Comparison of ENCODE assay signal across 23 mouse cellular contexts in the genomic region with DNA sequence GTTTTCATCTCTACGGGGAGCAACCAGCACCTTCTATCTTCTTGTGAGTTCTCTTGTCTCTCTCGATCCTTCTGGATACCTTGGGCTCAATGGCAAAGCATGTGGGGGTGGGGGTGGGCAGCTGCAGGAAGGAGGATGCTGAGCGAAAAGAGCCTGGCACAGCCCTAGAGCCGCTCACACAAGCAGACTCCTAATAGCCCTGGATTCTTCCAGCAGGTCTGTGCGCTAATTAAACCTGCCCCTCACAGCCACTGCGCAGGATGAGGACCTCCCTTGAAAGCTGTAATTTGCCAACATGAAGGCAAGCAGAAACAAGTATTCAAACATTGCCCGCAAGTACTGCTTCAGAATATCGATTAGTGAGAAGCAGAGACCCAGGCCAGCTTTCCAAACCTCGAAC. TPM values are rescaled to one million over a fixed set of nuclear protein-coding genes. Genes with fewer than 3 reads are reported as not detected.
DNase-seq lines count a peak whose midpoint lies in the region; ATAC-seq and TF ChIP-seq lines count a peak whose summit lies in the region.
"Had no signal": no experiment of that assay in that cellular context is flagged by ENCODE, and none has a peak within 500 bp of the region (broad histone marks: within the 10 kb centered on the region; RNA-seq: fewer than 3 reads in every experiment).

No protein-coding gene starts in this region.

- no peak for TF ChIP-seq CTCF in midbrain, postnatal 0 days (IDR thresholded peaks at IDR 0.05)

- peaks cover 24% of the 10 kb centered on the region for H3K4me1 ChIP-seq in midbrain, embryonic 13.5 days (replicated peaks)
- 0 out of 2 replicates have a peak, but pooled peaks cover 2% of the 10 kb centered on the region for H3K4me1 ChIP-seq in midbrain, embryonic 11.5 days (ENCODE audit: control insufficient read depth, insufficient read depth, low read length)
- H3K4me1 ChIP-seq in forebrain, embryonic 13.5 days, result peaks cover 38% of the 10 kb centered on the region
- H3K4me1 ChIP-seq in hindbrain, embryonic 14.5 days (replicated peaks; ENCODE audit: control insufficient read depth, insufficient read depth, low read length), result peaks cover 15% of the 10 kb centered on the region; the same call in 1 of the 2 replicates
- 0 out of 2 replicates have a peak, but pooled peaks cover 3% of the 10 kb centered on the region for H3K4me1 ChIP-seq in midbrain, postnatal 0 days (ENCODE audit: insufficient read depth, low read length)
- H3K4me1 ChIP-seq: lung, embryonic 15.5 days; stomach, embryonic 15.5 days had no signal

- no peaks in the 10 kb centered on the region for H3K27me3 ChIP-seq in midbrain, embryonic 13.5 days
- H3K27me3 ChIP-seq in midbrain, embryonic 11.5 days (ENCODE audit: control insufficient read depth, insufficient read depth, low read length), result no peaks in the 10 kb centered on the region
- H3K27me3 ChIP-seq in forebrain, embryonic 13.5 days, result no peaks in the 10 kb centered on the region
- H3K27me3 ChIP-seq in hindbrain, embryonic 14.5 days (ENCODE audit: control insufficient read depth, insufficient read depth, low read length), result no peaks in the 10 kb centered on the region
- no peaks in the 10 kb centered on the region for H3K27me3 ChIP-seq in midbrain, postnatal 0 days (ENCODE audit: insufficient read depth, low read length)
- H3K27me3 ChIP-seq: heart, embryonic 12.5 days; lung, embryonic 15.5 days; Patski; stomach, embryonic 15.5 days had no signal

- no peaks in the 10 kb centered on the region for H3K9me3 ChIP-seq in midbrain, embryonic 13.5 days
- H3K9me3 ChIP-seq in midbrain, embryonic 11.5 days (ENCODE audit: control insufficient read depth, low read length), result no peaks in the 10 kb centered on the region
- H3K9me3 ChIP-seq in forebrain, embryonic 13.5 days (replicated peaks), result no peaks in the 10 kb centered on the region
- no peaks in the 10 kb centered on the region for H3K9me3 ChIP-seq in hindbrain, embryonic 14.5 days (ENCODE audit: control insufficient read depth, low read length)
- no peaks in the 10 kb centered on the region for H3K9me3 ChIP-seq in midbrain, postnatal 0 days (ENCODE audit: low read length)
- H3K9me3 ChIP-seq: heart, embryonic 12.5 days; lung, embryonic 15.5 days; stomach, embryonic 15.5 days had no signal

- peak; percentile 64 for ATAC-seq in midbrain, embryonic 13.5 days
- ATAC-seq in midbrain, embryonic 11.5 days (ENCODE audit: low FRiP score), result no peak
- ATAC-seq in forebrain, embryonic 13.5 days, result peak; percentile 90
- ATAC-seq in hindbrain, embryonic 14.5 days (ENCODE audit: low FRiP score), result peak; percentile 69
- ATAC-seq in midbrain, postnatal 0 days (ENCODE audit: low FRiP score), result no peak
- ATAC-seq: inflammation-experienced regulatory T-cells, adult 6 months; Patski had no signal

- no peaks in the 10 kb centered on the region for H3K36me3 ChIP-seq in midbrain, embryonic 13.5 days
- no peaks in the 10 kb centered on the region; the same call in 1 of the 2 replicates for H3K36me3 ChIP-seq in midbrain, embryonic 11.5 days (ENCODE audit: control insufficient read depth, insufficient read depth, low read length)
- H3K36me3 ChIP-seq in forebrain, embryonic 13.5 days (ENCODE audit: poor library complexity, severe bottlenecking), result no peaks in the 10 kb centered on the region
- H3K36me3 ChIP-seq in hindbrain, embryonic 14.5 days (replicated peaks; ENCODE audit: control insufficient read depth, insufficient read depth), result no peaks in the 10 kb centered on the region
- no peaks in the 10 kb centered on the region for H3K36me3 ChIP-seq in midbrain, postnatal 0 days (ENCODE audit: insufficient read depth, low read length)
- H3K36me3 ChIP-seq: heart, embryonic 12.5 days; lung, embryonic 15.5 days; stomach, embryonic 15.5 days had no signal

- H3K27ac ChIP-seq in midbrain, embryonic 13.5 days, result peak overlapping the region; percentile 35
- H3K27ac ChIP-seq in midbrain, embryonic 11.5 days (ENCODE audit: low read depth, low read length), result no peak overlapping the region
- H3K27ac ChIP-seq in forebrain, embryonic 13.5 days, result peak overlapping the region; percentile 51
- H3K27ac ChIP-seq in hindbrain, embryonic 14.5 days, result peak overlapping the region; percentile 47
- no peak overlapping the region for H3K27ac ChIP-seq in midbrain, postnatal 0 days (ENCODE audit: low read depth, low read length)
- H3K27ac ChIP-seq: liver, embryonic 14.5 days; lung, embryonic 15.5 days; stomach, embryonic 15.5 days had no signal

- H3K4me2 ChIP-seq in midbrain, embryonic 13.5 days (replicated peaks), result no peak overlapping the region
- H3K4me2 ChIP-seq in midbrain, embryonic 11.5 days, result no peak overlapping the region
- peak overlapping the region; percentile 26 for H3K4me2 ChIP-seq in forebrain, embryonic 13.5 days
- H3K4me2 ChIP-seq in hindbrain, embryonic 14.5 days (replicated peaks), result no peak overlapping the region
- no peak overlapping the region for H3K4me2 ChIP-seq in midbrain, postnatal 0 days (ENCODE audit: low read depth, low read length, poor library complexity, severe bottlenecking)
- H3K4me2 ChIP-seq: heart, embryonic 12.5 days; lung, embryonic 15.5 days; stomach, embryonic 15.5 days had no signal

- H3K4me3 ChIP-seq in midbrain, embryonic 13.5 days (replicated peaks), result no peak overlapping the region
- H3K4me3 ChIP-seq in midbrain, embryonic 11.5 days (ENCODE audit: low read depth, low read length), result no peak overlapping the region
- H3K4me3 ChIP-seq in forebrain, embryonic 13.5 days, result no peak overlapping the region
- H3K4me3 ChIP-seq in hindbrain, embryonic 14.5 days (replicated peaks; ENCODE audit: low read length), result no peak overlapping the region
- no peak overlapping the region for H3K4me3 ChIP-seq in midbrain, postnatal 0 days (ENCODE audit: low read depth, low read length)
- H3K4me3 ChIP-seq: heart, embryonic 12.5 days; lung, embryonic 15.5 days; stomach, embryonic 15.5 days had no signal

- WGBS in midbrain, embryonic 13.5 days, result 67% methylated on average over 9 of the region's 9 CpGs
- WGBS in midbrain, embryonic 11.5 days, result 85% methylated on average over 9 of the region's 9 CpGs
- 36% methylated on average over 9 of the region's 9 CpGs for WGBS in forebrain, embryonic 13.5 days
- 60% methylated on average over 9 of the region's 9 CpGs for WGBS in hindbrain, embryonic 14.5 days
- 51% methylated on average over 9 of the region's 9 CpGs for WGBS in midbrain, postnatal 0 days

- DNase-seq in midbrain, embryonic 11.5 days (ENCODE audit: low spot score, missing footprints), result no peak
- no peak for DNase-seq in hindbrain, embryonic 14.5 days (ENCODE audit: low spot score)
- peak; percentile 43 for DNase-seq in midbrain, postnatal 0 days (ENCODE audit: low spot score)
- no peak for DNase-seq in adrenal gland, postnatal 10 days
- DNase-seq in layer of hippocampus, postnatal 14 days (ENCODE audit: low spot score in 2 of 2), result no peak
- DNase-seq in adrenal gland, adult 8-10 months, result no peak
- DNase-seq: adrenal gland, postnatal 25 days; cerebellum, adult 2 months; heart, postnatal 14 days; kidney, adult 8-10 months; kidney, postnatal 36 days; layer of hippocampus, adult 9-11 months; lung, postnatal 4 days; right cerebral cortex, postnatal 14 days; thymus, adult 18-20 months had no signal

- H3K9ac ChIP-seq in midbrain, embryonic 13.5 days (replicated peaks), result no peak overlapping the region
- no peak overlapping the region for H3K9ac ChIP-seq in midbrain, embryonic 11.5 days (ENCODE audit: low read length)
- H3K9ac ChIP-seq in forebrain, embryonic 13.5 days, result no peak overlapping the region
- H3K9ac ChIP-seq in hindbrain, embryonic 14.5 days, result no peak overlapping the region
- H3K9ac ChIP-seq in midbrain, postnatal 0 days (replicated peaks; ENCODE audit: low read length, poor library complexity, severe bottlenecking), result no peak overlapping the region
- H3K9ac ChIP-seq: heart, embryonic 12.5 days; liver, embryonic 14.5 days; lung, embryonic 15.5 days; stomach, embryonic 15.5 days had no signal

RNA-seq across cellular contexts. Expression of gene Kazn, which starts 53.1 kb away (rescaled TPM):
- polyA plus RNA-seq in midbrain, embryonic 13.5 days (2015; fragmentation: Nextera tagmentation; extraction: Ambion mirVana), result 18.7 and 23.5 TPM in 2 replicates
- 9.2 and 12.1 TPM in 2 replicates for polyA plus RNA-seq in midbrain, embryonic 11.5 days (2014; fragmentation: Nextera tagmentation; extraction: Ambion mirVana)
- polyA plus RNA-seq in forebrain, embryonic 13.5 days (2015; fragmentation: Nextera tagmentation; extraction: Ambion mirVana), result 18.3 and 19.1 TPM in 2 replicates
- 18.5 and 24.0 TPM in 2 replicates for polyA plus RNA-seq in hindbrain, embryonic 14.5 days (2014; fragmentation: Nextera tagmentation; extraction: Ambion mirVana)
- total RNA-seq in midbrain, postnatal 0 days (2014; rRNA removed), result 70.2 and 87.2 TPM in 2 replicates
- 23.6 and 25.6 TPM in 2 replicates for polyA plus RNA-seq in midbrain, postnatal 0 days (2015; fragmentation: Nextera tagmentation; extraction: Ambion mirVana)
- total RNA-seq in adrenal gland, postnatal 10 days (2021), result 10 to 100 TPM; 17.0 to 23.0 TPM
- total RNA-seq in layer of hippocampus, postnatal 14 days (2021), result 10 to 100 TPM; 49.9 to 57.7 TPM
- total RNA-seq in adrenal gland, adult 8-10 months (2022), result 10 to 100 TPM; 27.4 to 46.1 (median 31.9) TPM
- polyA plus RNA-seq: inflammation-experienced regulatory T-cells, adult 6 months had no signal

Comparison
In these comparisons a context has a peak if more than half of its experiments do, and no peak if none do; other contexts are left out.
1. ATAC-seq: peak in midbrain, embryonic 13.5 days (single experiment), forebrain, embryonic 13.5 days (single experiment) and hindbrain, embryonic 14.5 days (single experiment); none in midbrain, embryonic 11.5 days (single experiment) and midbrain, postnatal 0 days (single experiment).
2. H3K27ac ChIP-seq: peak in midbrain, embryonic 13.5 days (single experiment), forebrain, embryonic 13.5 days (single experiment) and hindbrain, embryonic 14.5 days (single experiment); none in midbrain, embryonic 11.5 days (single experiment) and midbrain, postnatal 0 days (single experiment).